Mouse (Mus musculus) embryonic fibroblast, embryonic 13.5 days (primary cell): ENCODE results near the gene Pknox2.

ENCODE experiments used
- CTCF ChIP-seq: IDR thresholded peaks from 2 replicates; pipeline ENCODE4 v1.5.1; 2011; ENCODE audit warnings: mild to moderate bottlenecking, control low read depth, low read length, moderate library complexity, borderline replicate concordance; ENCODE audit not compliant: insufficient read depth
- POLR2A ChIP-seq: IDR thresholded peaks from 2 replicates; pipeline ENCODE4 v1.6.1; 2011; ENCODE audit warnings: low read depth, mild to moderate bottlenecking, control low read depth, low read length, moderate library complexity

DNA sequence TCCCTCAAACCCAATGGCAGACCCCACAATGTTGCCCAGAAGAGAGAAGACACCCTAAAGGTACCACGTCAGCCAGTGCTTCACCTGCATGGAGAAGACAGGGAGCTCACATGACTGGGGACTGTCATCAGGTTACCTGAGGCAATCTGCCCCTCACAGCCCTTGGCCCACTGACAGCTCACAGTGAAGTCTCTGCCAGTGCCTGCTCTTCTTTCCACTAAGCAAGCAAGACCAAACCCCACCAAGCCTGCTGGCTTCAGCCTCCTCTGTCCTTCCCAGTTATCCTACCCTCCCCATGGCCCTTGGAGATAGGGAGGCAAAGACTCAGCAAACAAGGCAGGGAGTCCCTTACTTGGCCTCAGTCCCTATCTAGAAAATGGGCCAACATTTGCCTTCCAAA is 24.8 kb downstream of the Pknox2 start:
- TF ChIP-seq POLR2A, result no peak
- no peak for TF ChIP-seq CTCF
